Mouse (Mus musculus) frontal cortex, adult 2 months (tissue): ENCODE measurements around the gene Vmn1r91. TPM values are rescaled to one million over a fixed set of nuclear protein-coding genes. Genes with fewer than 3 reads are reported as not detected.
"Not testable (repeated sequence)": the region's sequence is repeated elsewhere in the genome, so short reads cannot be mapped to it uniquely, and the experiment has no call there.

Source experiments
- DNase-seq, 2 experiments: peaks; one replicate each; pipeline ENCODE4 v3.0.0; 2022; ENCODE audit warnings: low spot score in 1 of 2; ENCODE audit errors: extremely low spot score in 1 of 2
- polyA plus RNA-seq: library from polyadenylated mRNA; depleted of rRNA; stranded (reverse); fragments of >200 nt; gene quantifications from 2 replicates; pipeline ENCODE4 v1.2.3, GENCODE M21; 2012; rRNA removed

The Vmn1r91 gene
- not detected in 2 replicates for polyA plus RNA-seq

DNA sequence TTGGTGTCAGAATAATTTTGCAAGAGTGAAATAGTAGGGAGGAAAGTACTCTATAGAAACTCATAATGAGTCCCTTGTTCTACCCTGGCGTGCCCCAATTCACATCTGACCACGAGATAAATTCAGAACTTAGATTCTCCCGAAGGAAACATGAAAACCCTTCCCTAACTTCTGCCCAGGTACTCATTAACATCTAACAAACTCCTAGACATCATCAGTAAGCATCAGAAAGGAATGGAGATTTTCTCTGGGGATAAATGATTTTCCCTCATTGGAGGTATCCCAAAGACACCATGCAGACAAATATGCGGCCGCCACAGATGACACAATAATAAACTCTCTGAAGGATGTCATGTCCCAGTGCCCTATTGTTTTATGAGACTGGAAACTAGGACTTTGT is at the start of gene Vmn1r91:
Vmn1r91 (plus strand) TSS at position 301 of the 400 bp plus-strand sequence.
- not testable (repeated sequence) for DNase-seq

DNA sequence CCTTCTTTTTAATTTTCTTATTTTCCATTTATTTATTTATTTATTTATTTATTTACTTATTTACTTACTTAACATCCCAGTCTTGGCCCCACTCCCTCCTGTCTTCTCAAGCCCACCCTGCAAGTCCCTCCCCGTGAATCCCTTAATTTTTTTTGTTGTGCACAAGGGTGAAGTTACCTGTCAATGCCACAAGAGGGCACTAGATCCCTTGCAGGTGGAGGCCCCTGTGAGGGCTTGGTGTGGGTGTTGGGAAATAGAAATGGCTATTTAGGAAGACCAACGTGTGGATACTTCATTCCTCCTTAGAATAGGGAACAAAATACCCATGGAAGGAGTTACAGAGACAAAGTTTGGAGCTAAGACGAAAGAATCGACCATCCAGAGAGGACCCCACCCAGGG is 35.4 kb upstream of the Vmn1r91 start:
- DNase-seq = not testable (repeated sequence)

DNA sequence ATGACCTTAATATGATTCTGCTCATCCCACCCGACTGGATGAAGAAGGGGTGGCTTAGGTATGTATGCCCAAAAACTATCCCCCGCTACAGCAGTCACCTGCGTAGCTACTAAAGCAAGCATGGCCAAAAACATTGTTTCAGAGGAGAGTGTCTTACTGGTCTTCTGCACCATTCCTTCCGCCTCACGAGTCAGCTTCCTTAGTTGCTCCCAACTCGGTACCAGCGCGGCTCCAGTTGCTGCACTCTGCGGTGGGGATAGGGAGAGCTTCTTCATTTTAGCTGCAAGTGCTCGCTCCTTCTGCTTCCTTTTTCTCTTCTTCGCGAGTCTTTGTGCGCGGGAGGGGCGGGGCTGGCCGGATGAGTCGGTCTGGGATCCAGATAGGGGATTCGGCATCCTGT is 21.4 kb upstream of the Vmn1r91 start:
- not testable (repeated sequence) for DNase-seq

DNA sequence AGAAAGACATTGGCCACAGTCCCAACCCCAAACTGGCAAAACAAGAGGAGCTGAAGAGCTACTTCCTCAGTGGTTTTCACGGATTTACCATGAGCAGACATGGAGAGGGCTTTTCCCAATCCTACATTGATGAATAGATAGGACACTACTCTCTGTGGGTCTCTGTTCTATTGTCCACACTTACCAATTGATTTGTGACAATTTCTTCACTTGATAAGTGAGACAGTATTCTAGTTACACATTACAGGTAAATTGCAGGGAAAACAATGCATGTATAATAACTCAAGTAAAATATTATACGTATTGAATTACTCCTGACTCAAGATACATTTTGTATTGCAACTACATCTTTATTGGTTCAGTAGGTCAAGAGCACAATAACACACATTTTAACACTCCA is 23.0 kb downstream of the Vmn1r91 start, which contains the start of gene Gm16442:
Gm16442 (minus strand) TSS at position 101 of the 400 bp plus-strand sequence.
- DNase-seq = not testable (repeated sequence)

DNA sequence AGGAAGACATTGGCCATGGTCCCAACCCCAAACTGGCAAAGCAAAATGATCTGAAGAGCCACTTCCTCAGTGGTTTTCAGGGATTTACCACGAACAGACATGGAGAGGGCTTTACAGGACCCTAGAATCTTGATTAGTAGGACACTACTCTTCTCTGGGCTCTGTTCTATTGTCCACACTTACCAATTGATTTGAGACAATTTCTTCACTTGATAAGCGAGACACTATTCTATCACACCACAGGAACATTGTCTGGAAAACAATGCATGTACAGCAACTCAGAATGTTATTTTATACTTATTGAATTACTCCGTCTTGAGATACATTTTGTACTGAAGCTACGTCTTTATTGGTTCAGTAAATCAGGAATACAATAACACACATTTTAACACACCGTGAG is 39.5 kb downstream of the Vmn1r91 start, which contains the start of gene Vmn1r93:
Vmn1r93 (minus strand) TSS at position 101 of the 400 bp plus-strand sequence.
- not testable (repeated sequence) for DNase-seq

Other genes with a start within 250 kb of the Vmn1r91 start
- 3.9 and 5.2 TPM in 2 replicates for gene Gm19345, start 247.7 kb upstream of the Vmn1r91 start, polyA plus RNA-seq
- gene Ceacam16, start 238.4 kb upstream of the Vmn1r91 start, polyA plus RNA-seq = not detected in 2 replicates
- gene Ceacam19, start 211.7 kb upstream of the Vmn1r91 start, polyA plus RNA-seq = not detected in 2 replicates
- 12.0 and 14.5 TPM in 2 replicates for gene Pvr, start 178.5 kb upstream of the Vmn1r91 start, polyA plus RNA-seq
- 0.08 TPM in 1 of 2 replicates, not detected in the other for gene Igsf23, start 148.9 kb upstream of the Vmn1r91 start, polyA plus RNA-seq
- gene Ceacam20, start 134.3 kb upstream of the Vmn1r91 start, polyA plus RNA-seq = not detected in 2 replicates
- not detected in 2 replicates for gene Nlrp9b, start 108.2 kb upstream of the Vmn1r91 start, polyA plus RNA-seq
- gene Gm16442, start 22.9 kb downstream of the Vmn1r91 start, polyA plus RNA-seq = not detected in 2 replicates
- not detected in 2 replicates for gene Vmn1r93, start 39.4 kb downstream of the Vmn1r91 start, polyA plus RNA-seq
- gene Vmn1r94, start 68.7 kb downstream of the Vmn1r91 start, polyA plus RNA-seq = not detected in 2 replicates
- gene Vmn1r95, start 94.0 kb downstream of the Vmn1r91 start, polyA plus RNA-seq = not detected in 2 replicates
- gene Gm6164, start 105.9 kb downstream of the Vmn1r91 start, polyA plus RNA-seq = not detected in 2 replicates
- not detected in 2 replicates for gene Gm4498, start 134.1 kb downstream of the Vmn1r91 start, polyA plus RNA-seq
- not detected in 2 replicates for gene Gm5890, start 163.2 kb downstream of the Vmn1r91 start, polyA plus RNA-seq
- gene Gm4133, start 234.4 kb downstream of the Vmn1r91 start, polyA plus RNA-seq = not detected in 2 replicates